Mouse (Mus musculus) brain, embryonic 14.5 days (tissue): ENCODE results near the gene Adat3. TPM values are rescaled to one million over a fixed set of nuclear protein-coding genes. Genes with fewer than 3 reads are reported as not detected.

Experiments used
- DNase-seq: peaks from one replicate; pipeline ENCODE4 v3.0.0-alpha.2; 2011; ENCODE audit warnings: low read depth
- CTCF ChIP-seq: fragments of 200-500 bp; IDR thresholded peaks from 2 replicates; pipeline ENCODE4 v1.5.1; 2012; ENCODE audit warnings: inconsistent platforms, mild to moderate bottlenecking, moderate library complexity, borderline replicate concordance; ENCODE audit not compliant: insufficient read depth, insufficient read length; ENCODE audit errors: extremely low read depth
- POLR2A ChIP-seq: fragments of 200-500 bp; IDR thresholded peaks from 2 replicates; pipeline ENCODE4 v1.6.1; 2012; ENCODE audit warnings: mild to moderate bottlenecking, inconsistent platforms, borderline replicate concordance; ENCODE audit not compliant: poor library complexity, insufficient read depth, insufficient read length, severe bottlenecking; ENCODE audit errors: extremely low read depth
- polyA plus RNA-seq: library from polyadenylated mRNA; depleted of rRNA; stranded (reverse); fragments of >200 nt; gene quantifications from 2 replicates; pipeline ENCODE4 v1.2.3, GENCODE M21; 2012

The Adat3 gene
- polyA plus RNA-seq, 1 experiment, result 12.7 TPM

DNA sequence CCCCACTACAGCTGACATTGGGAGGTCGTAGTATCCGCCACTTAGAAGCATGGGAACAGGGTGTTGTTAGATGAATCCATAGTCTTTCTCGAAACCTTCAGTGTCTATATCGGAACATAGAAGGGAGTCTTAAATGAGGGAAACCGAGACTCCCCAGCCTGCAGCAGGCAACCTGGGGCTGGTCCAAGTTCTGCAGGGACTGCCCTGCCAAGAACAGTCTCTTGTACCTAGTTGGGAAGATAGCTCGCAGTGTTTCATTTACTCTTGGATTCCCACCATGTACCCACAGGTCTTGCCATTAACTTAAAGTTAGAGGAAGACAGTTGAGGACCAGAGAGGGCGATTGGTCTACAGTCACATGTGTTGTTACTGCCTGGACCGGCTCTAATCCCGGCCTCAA, 17.7 kb downstream of the Adat3 start:
- no peak for DNase-seq

DNA sequence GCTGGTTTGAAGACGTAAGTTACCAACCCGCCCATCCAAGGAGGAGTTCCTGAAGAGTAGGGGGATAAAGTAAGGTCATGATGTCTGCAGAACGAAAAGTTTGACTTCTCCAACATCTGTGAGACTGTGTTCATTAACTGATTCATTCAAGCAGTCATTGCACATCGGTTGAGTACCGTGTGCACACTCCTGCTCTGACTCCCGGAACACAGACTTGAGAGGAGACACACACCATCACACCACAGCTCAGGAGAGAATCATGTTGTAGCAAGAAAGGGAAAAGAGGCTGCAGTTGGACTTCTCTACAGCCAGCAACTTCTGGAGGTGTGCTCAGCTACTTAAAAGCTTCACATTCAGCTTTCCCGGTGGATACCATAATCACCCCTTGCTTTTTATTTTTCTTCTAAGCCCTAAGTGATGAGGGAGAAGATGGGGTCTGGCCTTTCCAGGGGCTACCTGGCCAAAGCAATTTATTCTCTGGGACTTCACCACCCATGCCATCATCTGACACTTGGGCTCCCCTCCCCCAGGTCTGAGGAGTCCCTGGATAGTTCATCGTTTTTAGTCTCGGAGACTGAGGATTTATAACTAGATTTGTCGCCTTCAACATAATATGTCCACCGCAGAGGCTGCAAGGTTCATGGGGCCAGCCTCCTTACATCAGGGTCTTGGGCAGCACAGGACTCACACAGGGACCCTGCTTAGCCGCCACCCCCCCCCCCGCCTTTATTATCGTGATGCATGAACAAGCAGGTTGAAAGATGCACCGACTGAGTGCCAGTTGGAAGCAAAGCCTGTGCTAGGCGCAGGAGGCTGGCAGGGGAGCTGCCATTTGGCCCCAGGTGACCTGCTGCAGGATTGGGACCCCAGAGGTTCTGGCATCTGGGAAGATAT, 18.4 kb downstream of the Adat3 start:
- no peak for DNase-seq
- TF ChIP-seq CTCF, result no peak
- no peak for TF ChIP-seq POLR2A

More for the DNA sequence above, 17.7 kb downstream of the Adat3 start:
- TF ChIP-seq CTCF, result no peak
- TF ChIP-seq POLR2A, result no peak

DNA sequence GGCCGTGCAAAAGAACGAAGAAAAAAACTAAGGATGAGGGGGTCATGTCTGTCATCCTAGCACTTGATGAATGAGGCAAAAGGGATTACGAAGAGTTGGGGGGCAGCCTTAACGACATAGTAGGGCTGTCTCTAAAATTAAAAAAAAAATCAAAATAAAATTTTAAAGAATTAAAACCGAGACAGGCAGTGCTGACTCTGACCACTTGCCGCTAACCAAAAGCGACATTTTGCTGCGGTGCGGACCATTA, 18.9 kb downstream of the Adat3 start:
- TF ChIP-seq CTCF, result no peak
- no peak for TF ChIP-seq POLR2A
- no peak for DNase-seq

DNA sequence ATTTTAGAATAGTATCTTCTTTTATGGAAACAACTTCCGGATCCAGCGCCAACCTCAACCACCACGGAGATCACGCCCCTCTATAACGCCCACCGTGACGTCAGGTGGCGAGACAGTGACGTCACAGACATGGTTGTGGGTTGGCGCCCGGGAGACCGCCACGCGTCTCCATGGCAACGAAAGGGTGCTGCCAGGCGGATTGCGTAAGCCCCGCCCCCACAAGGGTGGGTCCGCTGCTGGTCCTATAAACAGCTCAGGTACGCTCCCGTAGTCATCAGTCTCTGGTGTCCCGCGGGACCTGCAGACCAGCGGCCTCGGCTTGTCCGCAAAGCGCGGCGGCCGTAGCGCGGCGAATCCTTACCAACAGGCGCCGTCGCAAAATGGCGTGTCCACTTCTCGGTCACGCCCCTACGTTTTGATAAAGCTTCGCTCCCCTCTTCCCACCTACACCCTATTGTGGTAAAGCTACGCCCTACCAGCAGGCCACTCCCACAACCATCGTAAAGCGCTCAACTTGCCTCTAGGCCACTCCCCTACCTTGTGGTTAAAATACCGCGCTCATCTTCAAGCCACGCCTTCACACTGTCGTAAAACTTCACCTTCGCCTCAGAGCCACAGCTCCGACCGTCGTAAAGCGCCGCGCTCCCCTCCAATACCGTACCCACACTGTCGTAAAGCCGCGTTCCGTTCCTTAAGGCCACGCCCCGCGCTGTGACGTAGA, 19.4 kb downstream of the Adat3 start:
- DNase-seq, result peak; percentile 100
- TF ChIP-seq CTCF (no peak), POLR2A (peak; percentile 42; the same call in 1 of the 2 replicates)

GRCm38 (mm10) chr10:80622661-80623456, 20.2 kb downstream of the Adat3 start, which contains the start of gene Csnk1g2:
TSS of gene Csnk1g2 (plus strand) at chr10:80622838.
- DNase-seq, result peak; percentile 11

GRCm38 (mm10) chr10:80623457-80624191, 20.9 kb downstream of the Adat3 start:
- TF ChIP-seq CTCF (no peak), POLR2A (no peak)
- peak; percentile 39 for DNase-seq

More at GRCm38 (mm10) chr10:80622661-80623456, 20.2 kb downstream of the Adat3 start, which contains the start of gene Csnk1g2:
- peak; percentile 96 for TF ChIP-seq POLR2A
- no peak for TF ChIP-seq CTCF

DNA sequence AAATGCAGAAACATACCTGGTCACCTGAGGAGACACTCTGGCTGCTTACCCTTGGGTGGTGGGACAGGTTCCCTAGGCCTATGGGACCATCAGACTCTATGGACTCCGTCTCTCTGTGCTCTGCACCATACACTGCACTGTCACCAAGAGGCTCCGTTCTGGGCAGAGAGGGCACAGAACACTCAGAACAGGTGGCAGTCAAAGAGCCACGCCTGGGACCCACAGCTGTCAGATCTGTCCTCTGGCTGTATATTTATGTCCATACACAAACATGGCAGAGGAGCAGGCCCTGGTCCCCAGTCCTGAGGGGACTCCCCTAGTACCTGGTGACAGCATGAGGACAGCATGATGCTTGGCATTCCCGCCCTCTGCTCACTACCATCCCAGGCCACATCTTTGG, 23.1 kb downstream of the Adat3 start:
- no peak for DNase-seq
- TF ChIP-seq CTCF (no peak), POLR2A (no peak)

DNA sequence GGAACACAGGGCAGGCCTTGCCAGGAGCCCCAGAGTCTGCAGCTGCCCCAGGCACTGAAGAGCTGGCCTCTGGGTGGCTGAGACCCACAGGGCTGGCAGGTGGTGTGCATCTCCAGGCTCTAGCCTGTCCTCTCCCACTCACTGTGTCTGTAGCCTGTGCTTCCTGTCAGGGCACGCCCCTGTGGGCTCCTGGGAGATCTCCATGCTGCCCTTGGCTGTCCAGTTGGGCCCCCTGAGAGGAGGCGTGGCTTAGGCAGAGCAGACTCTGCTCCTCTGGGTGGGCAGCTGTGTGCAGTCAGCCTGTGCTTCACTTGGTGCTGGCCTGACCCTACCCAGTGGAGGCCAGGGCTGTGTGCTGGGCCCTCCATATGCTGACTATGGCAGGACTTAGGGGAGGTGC, 25.0 kb downstream of the Adat3 start:
- no peak for DNase-seq
- TF ChIP-seq POLR2A, result no peak
- TF ChIP-seq CTCF, result no peak

- no peak for TF ChIP-seq POLR2A
- no peak for TF ChIP-seq CTCF
- no peak for DNase-seq
These were observed 26.2 kb downstream of the Adat3 start for GRCm38 (mm10) chr10:80628925-80629324.

DNA sequence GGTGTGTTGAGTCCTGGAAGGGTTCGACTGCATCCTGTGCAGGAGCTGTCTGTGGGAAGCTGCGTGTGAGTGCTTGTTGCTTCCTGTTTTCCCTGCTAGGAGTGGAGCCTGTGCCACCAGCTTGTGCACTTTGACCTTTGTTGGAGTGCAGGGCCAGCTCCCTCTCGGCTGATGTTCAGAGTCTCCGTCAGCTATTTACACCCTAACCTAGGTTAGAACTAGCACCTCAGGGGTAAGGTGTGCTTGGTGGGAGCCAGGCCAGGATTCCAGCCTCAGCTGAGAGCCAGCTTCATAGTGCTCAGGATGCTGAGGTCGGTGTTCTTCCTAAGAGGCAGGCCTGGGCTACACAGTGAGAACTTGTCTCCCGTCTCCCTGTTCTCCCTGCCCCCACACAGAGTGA, 32.7 kb downstream of the Adat3 start:
- TF ChIP-seq POLR2A (no peak), CTCF (no peak)
- DNase-seq, result no peak
